Mouse (Mus musculus) erythroblast, embryonic 14.5 days (primary cell): ENCODE measurements around the gene Gm21731. TPM values are rescaled to one million over a fixed set of nuclear protein-coding genes. Genes with fewer than 3 reads are reported as not detected.
"Not testable (repeated sequence)": the region's sequence is repeated elsewhere in the genome, so short reads cannot be mapped to it uniquely, and the experiment has no call there.

ENCODE experiments used
- H3K27me3 ChIP-seq: 2 replicates; pipeline ENCODE4 v1.6.1; 2012; ENCODE audit warnings: inconsistent platforms; ENCODE audit not compliant: control insufficient read depth
- H3K36me3 ChIP-seq: 2 replicates; pipeline ENCODE4 v1.6.1; 2012; ENCODE audit warnings: mild to moderate bottlenecking, inconsistent platforms; ENCODE audit not compliant: control insufficient read depth
- H3K4me1 ChIP-seq: 2 replicates; pipeline ENCODE4 v1.6.1; 2012; ENCODE audit warnings: inconsistent platforms; ENCODE audit not compliant: control insufficient read depth
- H3K4me3 ChIP-seq: replicated peaks from 2 replicates; pipeline ENCODE3; 2012; ENCODE audit warnings: moderate library complexity, mild to moderate bottlenecking, inconsistent platforms
- H3K9me3 ChIP-seq: 2 replicates; pipeline ENCODE4 v1.6.1; 2012; ENCODE audit warnings: low read length, inconsistent platforms, mixed read lengths; ENCODE audit not compliant: control insufficient read depth
- polyA plus RNA-seq: library from polyadenylated mRNA; stranded (reverse); fragments of >175 nt; gene quantifications from 2 replicates; pipeline ENCODE4 v1.2.3, GENCODE M21; 2012

The Gm21731 gene
- polyA plus RNA-seq = not detected in 2 replicates

- not testable (repeated sequence) for H3K27me3 ChIP-seq, H3K9me3 ChIP-seq, H3K36me3 ChIP-seq, H3K4me1 ChIP-seq, H3K4me3 ChIP-seq
Observed at GRCm38 (mm10) chr13:120238811-120239210, at the start of gene Gm21731. Gene Gm21731, plus strand, starts transcription at chr13:120239111.

DNA sequence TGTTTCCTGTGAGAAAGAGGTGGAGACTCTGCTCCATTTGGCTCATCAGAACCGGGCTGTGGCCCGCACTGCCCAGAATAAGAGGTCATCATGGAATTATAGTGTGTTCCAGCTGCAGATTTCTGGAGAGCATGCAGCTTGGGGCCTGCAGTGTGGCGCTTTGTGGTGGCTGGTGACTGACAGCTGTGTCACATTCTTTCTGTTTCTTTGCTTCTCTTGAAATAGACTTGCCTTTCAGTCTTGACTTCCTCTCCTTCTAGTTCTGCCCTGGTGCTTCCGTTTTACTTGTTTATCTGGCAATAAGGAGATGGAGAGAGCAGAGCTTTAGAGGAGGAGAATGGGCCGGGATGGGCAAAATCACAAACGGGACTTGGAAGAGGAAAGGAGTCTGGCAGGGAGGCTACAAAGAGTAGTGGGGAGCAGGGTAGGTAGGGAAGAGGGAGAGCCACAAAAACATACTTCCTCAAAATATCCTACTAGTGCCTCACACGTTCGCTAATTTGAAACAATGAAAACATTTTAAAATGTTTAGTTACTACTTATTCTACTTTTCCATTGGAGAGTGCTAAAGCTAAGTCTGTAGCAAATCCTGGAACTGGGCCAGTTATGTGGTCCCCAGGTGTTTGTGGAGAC is 42.6 kb upstream of the Gm21731 start:
- H3K4me1 ChIP-seq, H3K27me3 ChIP-seq, H3K36me3 ChIP-seq, H3K9me3 ChIP-seq, H3K4me3 ChIP-seq: not testable (repeated sequence)

GRCm38 (mm10) chr13:120215847-120216246 is 23.1 kb upstream of the Gm21731 start, which contains the start of gene Gm21762:
Gene Gm21762, minus strand, starts transcription at chr13:120215947.
- not testable (repeated sequence) for H3K4me3 ChIP-seq, H3K36me3 ChIP-seq, H3K4me1 ChIP-seq, H3K27me3 ChIP-seq, H3K9me3 ChIP-seq

DNA sequence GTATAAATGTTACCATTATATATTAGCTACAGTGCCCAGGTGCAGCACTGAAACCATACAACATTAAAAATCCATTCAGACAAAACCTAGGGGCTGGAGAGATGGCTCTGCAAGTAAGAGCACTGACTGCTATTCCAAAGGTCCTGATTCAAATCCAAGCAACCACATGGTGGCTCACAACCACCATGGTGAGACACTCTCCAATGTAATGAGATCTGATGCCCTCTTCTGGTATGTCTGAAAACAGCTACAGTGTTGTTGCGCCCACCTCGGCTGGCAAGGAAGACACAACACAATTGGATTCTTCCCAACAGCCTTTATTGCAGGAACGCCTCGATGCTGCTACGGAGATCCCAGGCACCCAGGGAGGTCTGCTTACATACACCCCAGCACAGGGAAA is 18.0 kb upstream of the Gm21731 start:
- H3K4me3 ChIP-seq, H3K9me3 ChIP-seq, H3K4me1 ChIP-seq, H3K36me3 ChIP-seq, H3K27me3 ChIP-seq: not testable (repeated sequence)

DNA sequence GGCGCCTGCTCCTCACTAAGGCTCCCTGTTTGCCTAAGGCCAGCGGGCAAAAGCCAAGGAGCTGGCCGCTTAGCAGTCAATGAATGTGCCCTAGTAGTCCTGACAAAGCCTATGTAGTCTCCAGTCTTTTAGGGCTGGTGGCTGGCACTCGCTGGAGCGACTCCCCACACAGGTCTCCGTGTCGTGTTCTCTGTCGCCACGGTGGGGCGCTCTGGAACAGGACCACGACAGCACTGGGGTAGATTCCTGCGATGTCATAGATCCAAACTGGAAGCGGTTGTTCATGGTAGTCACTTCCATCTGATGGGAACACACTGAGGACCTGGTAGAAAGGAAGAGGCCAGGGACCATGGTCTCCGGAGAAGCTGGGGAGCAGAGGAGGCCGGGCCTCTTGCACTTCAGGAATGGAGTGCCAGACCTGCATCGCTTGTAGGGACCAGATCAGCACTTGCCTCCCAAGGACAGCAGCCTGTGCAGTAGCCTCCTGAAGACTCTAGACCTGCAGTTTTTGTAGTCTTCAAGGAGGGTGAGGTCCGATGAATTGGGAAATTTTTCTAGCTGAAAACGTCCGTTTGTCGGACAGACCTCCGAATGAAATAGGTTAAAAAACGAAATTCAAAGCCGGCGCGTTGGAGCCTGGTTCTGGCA is 15.8 kb upstream of the Gm21731 start:
- not testable (repeated sequence) for H3K36me3 ChIP-seq, H3K4me1 ChIP-seq, H3K27me3 ChIP-seq, H3K4me3 ChIP-seq, H3K9me3 ChIP-seq

- H3K4me3 ChIP-seq, H3K27me3 ChIP-seq, H3K4me1 ChIP-seq, H3K36me3 ChIP-seq, H3K9me3 ChIP-seq: not testable (repeated sequence)
Observed at GRCm38 (mm10) chr13:120231798-120232197, 7.1 kb upstream of the Gm21731 start.

- H3K9me3 ChIP-seq, H3K27me3 ChIP-seq, H3K36me3 ChIP-seq, H3K4me1 ChIP-seq, H3K4me3 ChIP-seq: not testable (repeated sequence)
Observed at GRCm38 (mm10) chr13:120232447-120233049, 6.4 kb upstream of the Gm21731 start.

DNA sequence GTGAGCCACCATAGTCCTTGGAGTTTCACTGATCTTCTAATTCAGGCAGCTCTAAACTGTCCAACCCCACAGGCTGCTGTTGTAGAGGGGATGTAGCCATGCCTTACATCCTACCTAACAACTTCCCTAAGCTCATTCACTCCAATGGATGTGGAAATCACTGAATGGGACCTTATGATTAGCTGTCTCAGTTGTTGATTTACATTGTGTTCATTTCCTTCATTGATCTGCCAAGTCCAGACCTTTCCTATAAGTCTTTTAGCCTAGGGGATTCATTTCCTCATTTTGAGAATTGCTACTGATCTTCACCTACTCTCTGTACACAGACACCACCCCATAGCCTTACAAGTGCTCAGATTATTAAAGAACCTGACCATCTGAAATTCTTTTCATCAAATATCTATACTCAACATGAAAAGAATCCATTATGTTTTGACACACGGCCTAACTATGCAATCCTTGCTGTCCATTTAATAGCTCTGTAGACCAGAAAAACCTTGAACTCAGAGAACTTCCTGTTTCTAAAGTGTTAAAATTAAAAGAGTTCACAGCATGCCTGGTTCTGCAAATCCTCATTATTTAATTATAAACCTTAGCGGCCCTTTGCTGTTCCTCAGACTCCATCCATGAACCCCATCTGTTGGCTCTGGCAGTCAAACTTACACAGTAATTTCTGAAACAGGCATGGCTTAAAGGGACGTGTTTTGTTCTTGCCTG is 12.5 kb downstream of the Gm21731 start:
- not testable (repeated sequence) for H3K27me3 ChIP-seq, H3K4me3 ChIP-seq, H3K9me3 ChIP-seq, H3K36me3 ChIP-seq, H3K4me1 ChIP-seq

- H3K4me1 ChIP-seq, H3K36me3 ChIP-seq, H3K4me3 ChIP-seq, H3K9me3 ChIP-seq, H3K27me3 ChIP-seq: not testable (repeated sequence)
Observed at GRCm38 (mm10) chr13:120258817-120259658, 20.1 kb downstream of the Gm21731 start.

DNA sequence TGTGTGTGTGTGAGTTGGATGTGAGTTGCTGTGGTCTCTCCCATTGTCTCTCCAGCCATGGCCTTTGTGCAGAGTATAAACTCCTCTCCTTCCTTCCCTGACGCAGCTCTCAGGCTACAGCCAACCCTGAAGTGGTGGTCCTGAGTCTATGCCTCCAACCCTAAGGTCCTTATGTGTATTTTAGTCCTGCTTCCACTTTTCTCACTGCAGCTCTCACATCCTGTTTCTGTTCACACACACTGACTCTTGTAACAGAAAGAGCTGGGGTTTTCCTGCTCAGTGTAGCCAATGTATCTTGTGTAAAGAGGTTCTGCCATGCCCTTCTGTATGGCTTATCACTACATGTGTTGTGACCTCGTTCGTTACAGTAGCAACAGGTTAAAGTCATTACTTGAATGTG is 20.8 kb downstream of the Gm21731 start:
- H3K4me3 ChIP-seq, H3K4me1 ChIP-seq, H3K36me3 ChIP-seq, H3K27me3 ChIP-seq, H3K9me3 ChIP-seq: not testable (repeated sequence)

GRCm38 (mm10) chr13:120262870-120263269 is 24.0 kb downstream of the Gm21731 start, which contains the start of gene AF067061:
Gene AF067061, plus strand, starts transcription at chr13:120263114.
- H3K27me3 ChIP-seq, H3K4me1 ChIP-seq, H3K36me3 ChIP-seq, H3K4me3 ChIP-seq, H3K9me3 ChIP-seq: not testable (repeated sequence)

- not testable (repeated sequence) for H3K4me1 ChIP-seq
Observed at GRCm38 (mm10) chr13:120277837-120278236, 38.9 kb downstream of the Gm21731 start.

More at GRCm38 (mm10) chr13:120277837-120278236, 38.9 kb downstream of the Gm21731 start:
- not testable (repeated sequence) for H3K36me3 ChIP-seq, H3K9me3 ChIP-seq, H3K4me3 ChIP-seq, H3K27me3 ChIP-seq
